Mouse (Mus musculus) heart, adult 9 months (tissue): Measurements from ENCODE around the gene Gpc4.

Source experiments
- DNase-seq, 2 experiments: peaks; one replicate each; pipeline ENCODE4 v3.0.0; 2022; ENCODE audit warnings: low spot score in 2 of 2

Gene Gpc4

DNA sequence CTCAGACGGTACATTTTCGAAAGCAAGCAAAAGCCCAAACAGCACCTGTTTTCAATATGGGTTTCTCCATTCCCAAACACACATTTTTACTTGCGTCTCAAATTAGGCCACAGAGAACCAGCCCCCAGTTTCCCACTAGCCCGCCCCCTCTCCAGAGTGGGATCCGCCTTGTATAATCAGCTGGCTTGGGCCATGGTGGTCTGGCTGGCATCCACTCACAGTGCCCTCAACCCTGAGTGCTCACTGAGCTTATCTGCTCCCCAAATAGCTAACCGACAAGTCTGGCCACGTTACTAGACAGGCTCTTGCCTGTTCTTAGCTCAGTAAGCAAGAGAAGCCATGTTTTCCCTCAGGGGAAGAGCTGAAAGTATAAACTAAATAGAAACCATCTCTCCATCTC, 134.9 kb downstream of the Gpc4 start:
- DNase-seq: no peak

DNA sequence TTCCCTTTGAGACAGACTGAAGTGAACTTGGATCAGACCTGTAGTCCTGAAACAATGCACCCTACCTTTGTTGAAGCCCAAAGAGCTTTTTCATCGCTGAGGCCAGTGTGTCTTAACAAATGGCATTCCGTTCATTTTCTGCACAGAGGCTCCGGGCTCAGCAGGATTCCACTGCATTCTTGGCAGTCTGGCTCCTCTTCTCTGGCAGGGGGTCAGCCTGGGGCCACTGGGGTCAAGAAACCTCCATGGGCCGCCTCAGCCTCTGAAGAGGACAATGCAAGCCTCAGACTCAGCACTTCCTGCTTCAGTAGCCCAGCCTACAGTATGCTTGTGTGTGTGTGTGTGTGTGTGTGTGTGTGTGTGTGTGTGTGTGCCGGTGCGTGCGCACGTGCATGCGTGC, 147.4 kb downstream of the Gpc4 start:
- no peak for DNase-seq
